Mouse (Mus musculus) left cerebral cortex, adult 18-20 months (tissue): Measurements from ENCODE around the gene Tead1. TPM values are rescaled to one million over a fixed set of nuclear protein-coding genes. Genes with fewer than 3 reads are reported as not detected.

Source experiments
- DNase-seq, 2 experiments: peaks; one replicate each; pipeline ENCODE4 v3.0.0; 2021 to 2022; ENCODE audit warnings: low spot score in 2 of 2, mixed read lengths in 1 of 2
- long read RNA-seq, 2 experiments: library from polyadenylated mRNA; stranded (forward); transcript quantifications; one replicate each; pipeline ENCODE4 v2.0.0; 2021
- total RNA-seq, 2 experiments: library from RNA; stranded (reverse); gene quantifications; 2 replicates each; pipeline ENCODE4 v1.2.3; 2021

Tead1 gene
- 10 to 100 TPM; 10.7 to 10.8 TPM for total RNA-seq
- long read RNA-seq, experiment 1, result 0 reads
- long read RNA-seq, experiment 2, result 0 reads

GRCm38 (mm10) chr7:112679171-112679512, at the start of gene Tead1:
Gene Tead1 (plus strand): TSS chr7:112679318.
- peak; percentile 93 to 95 for DNase-seq

GRCm38 (mm10) chr7:112634505-112635213, 44.5 kb upstream of the Tead1 start:
- no peak for DNase-seq

GRCm38 (mm10) chr7:112635936-112636335, 43.2 kb upstream of the Tead1 start:
- no peak for DNase-seq

- no peak for DNase-seq
Observed at GRCm38 (mm10) chr7:112643866-112644543, 35.1 kb upstream of the Tead1 start.

GRCm38 (mm10) chr7:112644701-112645100, 34.4 kb upstream of the Tead1 start:
- no peak for DNase-seq

- no peak for DNase-seq
Observed at GRCm38 (mm10) chr7:112645724-112646123, 33.4 kb upstream of the Tead1 start.

GRCm38 (mm10) chr7:112647417-112647816, 31.7 kb upstream of the Tead1 start:
- no peak for DNase-seq

- DNase-seq, result no peak
Observed at GRCm38 (mm10) chr7:112656141-112656662, 22.9 kb upstream of the Tead1 start.

- DNase-seq, result no peak
Observed at GRCm38 (mm10) chr7:112658939-112659338, 20.2 kb upstream of the Tead1 start.

GRCm38 (mm10) chr7:112659816-112660215, 19.3 kb upstream of the Tead1 start:
- DNase-seq, result no peak

GRCm38 (mm10) chr7:112660325-112660724, 18.8 kb upstream of the Tead1 start:
- no peak for DNase-seq

GRCm38 (mm10) chr7:112662398-112663313, 16.5 kb upstream of the Tead1 start:
- no peak for DNase-seq

GRCm38 (mm10) chr7:112663314-112663966, 15.7 kb upstream of the Tead1 start:
- DNase-seq, result peak; percentile 56 to 75

GRCm38 (mm10) chr7:112669993-112670392, 9.1 kb upstream of the Tead1 start:
- DNase-seq, result no peak

- DNase-seq, result no peak
Observed at GRCm38 (mm10) chr7:112678418-112679170, 524 bp upstream of the Tead1 start.

- DNase-seq, result peak; percentile 46 to 61
Observed at GRCm38 (mm10) chr7:112679513-112680245, 561 bp downstream of the Tead1 start.

GRCm38 (mm10) chr7:112680498-112681251, 1.6 kb downstream of the Tead1 start:
- no peak for DNase-seq
